Mouse (Mus musculus) limb, embryonic 14.5 days (tissue): ENCODE data around the gene Pias4. TPM values are rescaled to one million over a fixed set of nuclear protein-coding genes. Genes with fewer than 3 reads are reported as not detected.
A peak's percentile ranks its signal among the peaks of the same experiment; 100 is the strongest.

Source experiments
- ATAC-seq: fragments of 200-750 bp; cut with Nextera tagmentation; 2 replicates; pipeline ENCODE4 v1.8.0; 2017; ENCODE audit warnings: low read depth, moderate number of reproducible peaks, moderate TSS enrichment; ENCODE audit not compliant: low FRiP score
- DNase-seq: peaks from one replicate; pipeline ENCODE4 v3.0.0-alpha.2; 2015; ENCODE audit warnings: low spot score
- H3K27ac ChIP-seq: fragments of 300-500 bp; sonication (generic); replicated peaks from 2 replicates; pipeline ENCODE4 v1.5.1; 2014; ENCODE audit warnings: low read depth, mild to moderate bottlenecking, low read length, moderate library complexity, mixed read lengths
- H3K27me3 ChIP-seq: fragments of 300-500 bp; sonication (generic); 2 replicates; pipeline ENCODE4 v1.6.1; 2014; ENCODE audit warnings: low read length, mixed read lengths; ENCODE audit not compliant: control insufficient read depth, insufficient read depth
- H3K36me3 ChIP-seq: fragments of 300-500 bp; sonication (generic); 2 replicates; pipeline ENCODE4 v1.6.1; 2014; ENCODE audit warnings: mild to moderate bottlenecking, low read length, moderate library complexity, mixed read lengths; ENCODE audit not compliant: control insufficient read depth, insufficient read depth
- H3K4me1 ChIP-seq: fragments of 300-500 bp; sonication (generic); 2 replicates; pipeline ENCODE4 v1.6.1; 2014; ENCODE audit warnings: antibody characterized with exemption, low read length, mixed read lengths; ENCODE audit not compliant: control insufficient read depth, insufficient read depth
- H3K4me2 ChIP-seq: fragments of 300-500 bp; sonication (generic); replicated peaks from 2 replicates; pipeline ENCODE4 v1.6.1; 2014; ENCODE audit warnings: low read depth, mild to moderate bottlenecking, low read length, moderate library complexity; ENCODE audit not compliant: severe bottlenecking
- H3K4me3 ChIP-seq: fragments of 300-500 bp; sonication (generic); replicated peaks from 2 replicates; pipeline ENCODE4 v1.5.1; 2014; ENCODE audit warnings: low read length
- H3K9ac ChIP-seq: fragments of 300-500 bp; sonication (generic); 2 replicates; pipeline ENCODE4 v1.6.1; 2014; ENCODE audit warnings: mild to moderate bottlenecking, low read depth, low read length, moderate library complexity; ENCODE audit not compliant: severe bottlenecking
- H3K9me3 ChIP-seq: fragments of 300-500 bp; sonication (generic); 2 replicates; pipeline ENCODE4 v1.6.1; 2016; ENCODE audit warnings: low read length; ENCODE audit not compliant: control insufficient read depth
- POLR2A ChIP-seq: fragments of 200-500 bp; IDR thresholded peaks from 2 replicates; pipeline ENCODE4 v1.8.0; 2012; ENCODE audit warnings: inconsistent platforms, mild to moderate bottlenecking, moderate library complexity, borderline replicate concordance; ENCODE audit not compliant: insufficient read depth, insufficient read length; ENCODE audit errors: extremely low read depth
- WGBS: fragments of 180-500 bp; shearing (Covaris S2); extraction: QIAGEN DNeasy Blood & Tissue Kit; methylation state at CpG from one replicate; pipeline ENCODE4 v1.1.7; 2014; 5-methylcytosine and 5-hydroxymethylcytosine counted together
- polyA plus RNA-seq, 2 experiments: library from polyadenylated mRNA; depleted of rRNA in 1 of 2; stranded (reverse) in 1 of 2; unstranded in 1 of 2; fragments of >200 nt; fragmentation: Nextera tagmentation in 1 of 2; extraction: Ambion mirVana in 1 of 2; gene quantifications; 2 replicates each; pipeline versions ENCODE4 v1.2.1 to v1.2.3; 2012 to 2014

Pias4 gene
- polyA plus RNA-seq, 2 experiments = 35.1 to 40.4 TPM

GRCm38 (mm10) chr10:81143845-81144437, 23.8 kb downstream of the Pias4 start:
- WGBS = 94% methylated on average over 52 of the region's 52 CpGs
- H3K9ac ChIP-seq = no peak overlapping the region
- TF ChIP-seq POLR2A = no peak
- no peak overlapping the region for H3K27ac ChIP-seq
- H3K4me2 ChIP-seq = no peak overlapping the region
- H3K4me3 ChIP-seq = no peak overlapping the region
- ATAC-seq (no peak), DNase-seq (no peak)
- peaks cover 58% of the 10 kb centered on the region for H3K36me3 ChIP-seq
- no peaks in the 10 kb centered on the region for H3K9me3 ChIP-seq
- H3K27me3 ChIP-seq = no peaks in the 10 kb centered on the region
- H3K4me1 ChIP-seq = peaks cover 27% of the 10 kb centered on the region

- Histone ChIP-seq H3K9ac (no peak overlapping the region), H3K4me2 (no peak overlapping the region), H3K27ac (no peak overlapping the region), H3K4me3 (no peak overlapping the region), H3K36me3 (peaks cover 51% of the 10 kb centered on the region), H3K4me1 (peaks cover 33% of the 10 kb centered on the region), H3K27me3 (no peaks in the 10 kb centered on the region), H3K9me3 (no peaks in the 10 kb centered on the region)
- TF ChIP-seq POLR2A = no peak
- ATAC-seq (no peak), DNase-seq (no peak)
- 88% methylated on average over 7 of the region's 7 CpGs for WGBS
Observed at GRCm38 (mm10) chr10:81143157-81143633, 24.5 kb downstream of the Pias4 start.

- WGBS = 63% methylated on average over 5 of the region's 5 CpGs
- no peak overlapping the region for H3K4me2 ChIP-seq
- H3K27me3 ChIP-seq = no peaks in the 10 kb centered on the region
- H3K27ac ChIP-seq = no peak overlapping the region
- no peaks in the 10 kb centered on the region for H3K9me3 ChIP-seq
- no peak overlapping the region for H3K9ac ChIP-seq
- DNase-seq (no peak), ATAC-seq (no peak)
- H3K4me3 ChIP-seq = no peak overlapping the region
- peaks cover 44% of the 10 kb centered on the region for H3K36me3 ChIP-seq
- H3K4me1 ChIP-seq = peaks cover 33% of the 10 kb centered on the region
- no peak for TF ChIP-seq POLR2A
Observed at GRCm38 (mm10) chr10:81142551-81142981, 25.2 kb downstream of the Pias4 start.

- H3K4me3 ChIP-seq = 0 out of 2 replicates have a peak overlapping the region, but pooled peaks have one; percentile 2
- H3K36me3 ChIP-seq = peaks cover 35% of the 10 kb centered on the region
- WGBS = 84% methylated on average over 7 of the region's 7 CpGs
- ATAC-seq (no peak), DNase-seq (no peak)
- no peak for TF ChIP-seq POLR2A
- 0 out of 2 replicates have a peak overlapping the region, but pooled peaks have one; percentile 16 for H3K9ac ChIP-seq
- no peak overlapping the region for H3K27ac ChIP-seq
- peaks cover 33% of the 10 kb centered on the region for H3K4me1 ChIP-seq
- H3K4me2 ChIP-seq = no peak overlapping the region
- H3K9me3 ChIP-seq = no peaks in the 10 kb centered on the region
- H3K27me3 ChIP-seq = no peaks in the 10 kb centered on the region
Observed at GRCm38 (mm10) chr10:81141455-81142210, 26.1 kb downstream of the Pias4 start.

DNA sequence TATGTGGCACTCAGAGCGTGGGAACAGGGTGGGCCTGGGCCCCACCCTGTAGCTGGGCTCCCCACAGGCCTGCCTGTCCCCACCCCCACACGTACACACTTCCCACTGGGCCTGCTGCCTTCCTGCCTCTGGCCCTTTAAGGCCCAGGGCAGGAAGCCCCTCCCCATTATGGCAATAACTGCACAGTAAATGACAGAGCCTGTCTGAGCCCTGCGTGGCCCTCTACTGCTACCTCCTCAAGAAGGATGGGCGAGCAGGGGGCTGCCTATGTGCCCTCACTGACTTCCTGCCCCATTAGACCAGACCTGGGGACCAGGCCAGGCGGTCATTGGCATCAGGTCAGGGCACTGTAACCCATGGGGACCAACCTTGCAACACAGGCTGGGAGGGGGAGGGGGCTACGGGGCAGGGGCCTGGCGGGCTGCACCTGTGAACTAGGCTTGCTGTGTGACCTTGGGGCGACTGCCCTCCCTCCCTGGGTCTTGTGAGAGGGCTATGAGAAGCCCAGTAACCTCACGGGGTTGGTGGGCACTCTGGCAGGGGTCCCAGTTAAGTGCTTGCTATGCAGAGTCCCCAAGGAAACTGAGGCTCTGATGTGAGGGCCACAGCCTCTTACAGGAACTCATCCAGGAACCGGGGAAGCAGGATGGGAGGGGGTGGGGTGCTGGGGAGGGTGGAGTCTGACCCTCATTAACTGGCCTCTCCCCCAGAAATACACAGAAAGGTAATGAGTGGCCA, 26.8 kb downstream of the Pias4 start:
- Histone ChIP-seq H3K9me3 (no peaks in the 10 kb centered on the region), H3K9ac (peak overlapping the region; percentile 16; the same call in 1 of the 2 replicates), H3K4me3 (0 out of 2 replicates have a peak overlapping the region, but pooled peaks have one; percentile 93), H3K4me1 (peaks cover 33% of the 10 kb centered on the region), H3K36me3 (peaks cover 28% of the 10 kb centered on the region), H3K27me3 (peaks cover under 1% of the 10 kb centered on the region; the same call in 1 of the 2 replicates), H3K4me2 (peak overlapping the region; percentile 28), H3K27ac (no peak overlapping the region)
- ATAC-seq = no peak
- TF ChIP-seq POLR2A = no peak
- no peak for DNase-seq
- WGBS = 45% methylated on average over 10 of the region's 10 CpGs
